Mouse (Mus musculus): ENCODE data around the gene Cdkl4.

GRCm38 (mm10) chr17:80558583-80558982, 19.0 kb downstream of the Cdkl4 start:
- TF ChIP-seq CTCF (IDR thresholded peaks at IDR 0.05; ENCODE audit: low read depth, low read length), result no peak
- TF ChIP-seq POLR2A (IDR thresholded peaks at IDR 0.05; ENCODE audit: borderline replicate concordance, low read depth, low read length), result no peak
